Mouse (Mus musculus) CD4-positive helper T cell, adult 2 months (primary cell): ENCODE results near the gene Zmynd11.
A peak's percentile ranks its signal among the peaks of the same experiment; 100 is the strongest.

Experiments
- DNase-seq: peaks from one replicate; pipeline ENCODE4 v3.0.0-alpha.2; 2012; ENCODE audit warnings: low read depth, missing footprints, low spot score

Gene Zmynd11

DNA sequence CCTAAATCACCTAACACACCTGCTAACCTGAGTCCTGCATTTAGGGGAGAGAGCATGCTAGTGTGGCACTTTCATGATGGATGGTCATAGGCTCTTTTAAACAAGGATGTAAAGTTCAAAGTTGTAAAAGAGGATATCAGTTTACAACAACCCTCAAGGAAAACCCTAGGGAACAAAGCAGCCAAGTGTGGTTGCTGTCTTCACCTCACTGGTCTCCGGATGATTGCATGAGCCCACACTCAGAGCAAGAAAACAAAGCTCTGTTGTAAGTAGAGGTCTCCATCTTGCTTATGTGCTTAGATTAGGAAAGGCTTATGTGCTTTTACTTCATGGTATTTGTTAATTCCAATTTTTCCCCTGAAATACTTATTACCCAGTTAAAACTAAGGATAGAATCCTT, 104.4 kb downstream of the Zmynd11 start:
- no peak for DNase-seq

GRCm38 (mm10) chr13:9656613-9657012, 108.5 kb downstream of the Zmynd11 start:
- DNase-seq: no peak

- DNase-seq: no peak
These were observed 112.1 kb downstream of the Zmynd11 start for GRCm38 (mm10) chr13:9653018-9653417.

- no peak for DNase-seq
These were observed 114.5 kb downstream of the Zmynd11 start for GRCm38 (mm10) chr13:9650580-9650979.

DNA sequence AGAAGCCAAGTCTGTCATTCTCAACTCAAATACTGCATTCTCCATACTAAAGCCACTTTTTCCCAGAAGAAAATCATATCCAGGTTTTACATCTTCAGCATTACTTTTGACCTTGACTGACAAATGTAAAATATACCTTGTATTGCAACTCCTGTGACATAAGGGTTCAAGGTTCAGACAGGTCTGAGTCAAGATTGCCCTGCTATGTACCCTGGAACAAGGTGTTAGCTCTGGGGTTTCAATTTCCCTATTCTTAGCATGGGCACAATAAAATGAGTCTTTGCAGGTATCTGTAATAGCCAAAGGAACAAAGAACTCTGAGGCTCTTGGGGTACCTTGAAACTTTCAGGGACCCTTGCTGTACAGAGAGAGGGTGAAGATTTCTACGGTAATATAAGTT, 115.2 kb downstream of the Zmynd11 start:
- DNase-seq: no peak

DNA sequence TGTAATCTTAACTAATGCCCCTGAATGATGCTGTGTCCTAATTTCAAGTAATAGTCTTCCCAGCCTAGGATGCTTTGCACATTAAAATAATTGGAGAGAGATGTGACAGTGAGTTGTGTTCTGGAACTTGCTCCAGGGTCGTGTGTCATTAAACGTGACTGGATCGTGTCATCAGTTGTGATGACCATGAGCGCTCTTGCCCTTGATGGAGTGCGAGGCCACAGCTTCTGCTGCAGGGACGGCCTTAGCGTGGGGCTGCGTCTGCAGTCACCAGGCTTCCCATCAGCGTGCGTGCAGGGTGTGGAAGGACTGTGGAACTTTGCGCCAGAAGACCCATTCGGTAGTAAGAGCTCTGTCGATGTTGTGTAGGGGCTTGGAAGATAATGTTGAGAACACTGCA, 116.4 kb downstream of the Zmynd11 start:
- DNase-seq: no peak

DNA sequence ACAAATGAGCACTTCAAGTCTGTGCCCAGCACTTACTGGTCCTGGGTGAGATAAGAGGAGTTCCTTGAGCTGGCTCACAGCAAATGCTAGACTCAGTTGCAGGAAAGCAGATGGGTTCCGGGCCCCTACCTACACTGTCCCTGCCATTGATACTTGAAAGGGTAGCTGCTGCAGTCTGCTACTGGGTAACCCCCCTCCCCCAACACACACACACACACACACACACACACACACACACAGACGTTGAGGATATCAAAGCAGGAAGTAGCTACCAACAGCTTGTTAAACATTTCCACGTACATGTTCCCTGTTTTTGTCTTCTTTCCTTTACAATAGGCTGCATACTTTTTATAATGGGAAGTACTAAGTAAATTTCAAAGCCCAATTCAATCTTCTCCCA, 127.2 kb downstream of the Zmynd11 start:
- DNase-seq: peak; percentile 34

- DNase-seq: no peak
These were observed 128.6 kb downstream of the Zmynd11 start for GRCm38 (mm10) chr13:9636505-9636904.

DNA sequence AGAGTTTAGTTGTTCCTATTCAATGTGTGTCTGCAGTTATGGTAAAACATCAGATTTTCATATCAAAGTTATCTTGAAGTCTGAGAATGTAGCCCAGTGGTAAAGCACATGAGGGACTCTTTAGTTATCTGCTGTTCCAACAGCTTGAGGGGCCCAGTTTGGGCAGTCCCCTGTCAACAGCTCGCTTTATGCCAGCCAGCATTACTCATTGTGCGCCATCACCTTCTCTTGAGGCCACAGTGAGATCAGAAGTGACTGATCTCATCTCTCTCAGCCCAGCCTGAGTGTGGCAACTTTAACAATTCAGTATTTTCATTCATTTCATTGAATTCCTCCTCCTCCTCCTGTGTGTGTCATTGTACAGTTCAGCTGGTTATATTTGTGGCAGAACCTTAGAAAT, 129.2 kb downstream of the Zmynd11 start:
- no peak for DNase-seq
